Mouse (Mus musculus) olfactory bulb, adult 2 months (tissue): ENCODE measurements around the gene Sprn. TPM values are rescaled to one million over a fixed set of nuclear protein-coding genes. Genes with fewer than 3 reads are reported as not detected.

Experiments
- H3K27ac ChIP-seq: fragments of 200-500 bp; 2 replicates; pipeline ENCODE4 v1.5.1; 2012; ENCODE audit warnings: low read depth, low read length; ENCODE audit not compliant: insufficient read depth
- H3K4me1 ChIP-seq: fragments of 200-500 bp; 2 replicates; pipeline ENCODE4 v1.6.1; 2012; ENCODE audit warnings: low read length; ENCODE audit not compliant: control insufficient read depth, insufficient read depth
- H3K4me3 ChIP-seq: fragments of 200-500 bp; 2 replicates; pipeline ENCODE4 v1.5.1; 2012; ENCODE audit warnings: mild to moderate bottlenecking, low read depth, low read length, moderate library complexity; ENCODE audit not compliant: insufficient read depth
- CTCF ChIP-seq: fragments of 200-500 bp; IDR thresholded peaks from 2 replicates; pipeline ENCODE4 v1.5.1; 2012; ENCODE audit warnings: low read depth, mild to moderate bottlenecking, low read length, moderate library complexity; ENCODE audit not compliant: insufficient read depth
- POLR2A ChIP-seq: fragments of 200-500 bp; IDR thresholded peaks from 2 replicates; pipeline ENCODE4 v1.6.1; 2012; ENCODE audit warnings: mild to moderate bottlenecking, low read depth, low read length, moderate library complexity; ENCODE audit not compliant: insufficient read depth
- WGBS: fragments of 180-500 bp; shearing (Covaris S2); methylation state at CpG from one replicate; pipeline ENCODE4 v1.1.7; 2018; 5-methylcytosine and 5-hydroxymethylcytosine counted together
- polyA plus RNA-seq: library from polyadenylated mRNA; stranded (reverse); fragments of >200 nt; gene quantifications from 2 replicates; pipeline ENCODE4 v1.2.4, GENCODE M21; 2012; ENCODE audit warnings: low replicate concordance; ENCODE audit not compliant: missing spikeins, insufficient read depth, insufficient read length

Gene Sprn
- polyA plus RNA-seq, 1 experiment: not detected

DNA sequence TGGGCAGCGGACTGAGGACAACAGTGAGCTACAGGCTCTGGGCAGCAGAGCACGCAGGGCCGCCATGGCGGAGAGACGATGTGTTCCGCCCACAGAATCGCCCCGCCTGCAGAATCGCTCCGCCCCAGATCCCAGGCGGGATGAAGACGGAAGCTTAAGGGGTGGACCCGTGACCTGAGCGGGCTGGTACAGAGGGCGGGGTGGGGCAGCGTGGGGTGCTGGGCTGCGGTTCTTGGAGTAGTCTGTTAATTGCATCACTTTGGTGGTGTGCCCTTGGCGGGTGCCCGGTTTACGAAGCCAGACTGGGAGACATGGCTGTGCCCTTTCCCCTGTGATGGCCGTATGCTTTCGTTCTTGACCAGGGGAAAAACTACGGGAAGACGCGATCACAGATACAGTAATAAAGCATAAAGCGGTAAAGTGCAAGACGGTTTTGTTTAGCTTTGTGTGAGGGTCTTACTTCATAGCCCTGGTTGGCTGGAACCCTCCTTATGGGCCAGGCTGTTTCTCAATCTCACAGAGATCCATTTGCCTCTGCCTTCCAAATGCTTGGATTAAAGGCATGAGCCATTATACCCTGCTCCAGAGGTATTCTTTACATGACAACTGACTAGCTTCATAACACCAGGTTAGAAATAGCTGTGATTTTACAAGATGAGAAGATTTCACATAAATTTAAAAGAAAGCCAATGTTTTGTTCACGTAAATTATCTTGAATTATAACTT lies 38.2 kb downstream of the Sprn start, which contains the start of gene Echs1:
Gene Echs1 (minus strand): TSS at position 148 of the 726 bp plus-strand sequence.
- no peak for TF ChIP-seq CTCF
- peak; percentile 71 for TF ChIP-seq POLR2A
- peaks cover 5% of the 10 kb centered on the region; the same call in 1 of the 2 replicates for H3K4me1 ChIP-seq
- peak within 1 kb of the TSS; percentile 68 for H3K4me3 ChIP-seq
- 3% methylated on average over 28 of the region's 28 CpGs for WGBS
- H3K27ac ChIP-seq: peak within 1 kb of the TSS; percentile 81

DNA sequence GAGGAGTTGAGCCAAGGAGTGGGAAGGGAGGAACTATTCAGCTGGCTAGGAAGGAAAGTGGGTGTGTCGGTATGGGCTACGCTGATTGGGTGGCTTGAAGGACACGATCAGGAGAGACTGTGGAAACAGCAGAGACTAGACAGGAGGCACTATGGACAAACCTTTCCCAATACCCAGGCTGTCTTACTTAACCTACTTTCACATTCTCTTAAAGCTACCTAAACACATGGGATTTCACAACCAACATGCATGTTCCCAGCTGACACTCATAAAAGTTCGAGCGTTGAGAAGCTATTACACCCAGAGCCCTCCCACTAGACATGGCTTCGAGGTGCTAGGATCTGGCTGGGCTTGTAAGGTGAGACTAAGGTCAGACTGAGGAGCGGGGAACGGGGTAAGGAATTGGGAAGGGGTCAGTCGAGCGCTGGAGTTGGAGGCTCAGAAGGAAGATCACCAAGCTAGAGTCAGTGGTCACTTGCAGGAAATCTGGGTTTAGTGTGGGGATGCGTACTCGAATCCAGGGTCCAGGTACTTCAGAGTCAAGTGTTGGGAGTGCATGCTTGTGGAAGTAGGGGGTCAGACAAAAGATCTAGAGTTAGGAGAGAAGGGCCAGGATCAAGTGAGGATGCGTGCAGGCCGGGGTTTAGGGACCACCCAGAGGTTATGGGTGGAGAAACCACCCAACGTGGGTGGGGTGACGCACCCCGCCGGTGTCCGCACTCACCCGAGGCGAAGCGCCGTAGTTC lies 38.9 kb downstream of the Sprn start, which contains the start of gene Paox:
Gene Paox (plus strand): TSS at position 217 of the 746 bp plus-strand sequence.
- 1% methylated on average over 23 of the region's 23 CpGs for WGBS
- Histone ChIP-seq H3K4me1 (peaks cover 5% of the 10 kb centered on the region; the same call in 1 of the 2 replicates), H3K4me3 (peak within 1 kb of the TSS; percentile 68), H3K27ac (peak within 1 kb of the TSS; percentile 81)
- TF ChIP-seq POLR2A (no peak), CTCF (no peak)

DNA sequence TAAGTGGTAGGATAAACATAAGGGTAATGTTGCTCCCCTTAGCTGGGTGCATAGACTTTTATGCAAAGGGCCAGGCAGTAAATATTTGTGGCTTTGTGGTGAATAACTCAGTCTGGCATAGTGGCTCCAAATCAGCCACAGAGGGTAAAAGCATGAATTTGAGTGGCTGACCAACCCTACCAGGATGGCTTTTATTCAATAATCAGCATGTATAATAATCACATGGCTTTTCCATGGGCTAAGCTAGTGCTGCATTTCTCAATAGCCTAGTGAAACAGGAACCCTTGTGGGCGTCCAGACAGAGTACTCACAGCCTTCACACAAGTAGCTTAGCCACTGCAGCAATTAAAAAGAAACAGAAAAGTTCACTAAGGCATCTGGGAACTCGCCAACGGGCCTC lies 42.7 kb downstream of the Sprn start:
- Histone ChIP-seq H3K4me1 (peaks cover 3% of the 10 kb centered on the region; the same call in 1 of the 2 replicates), H3K4me3 (no peak overlapping the region), H3K27ac (no peak overlapping the region)
- WGBS: 43% methylated on average over 3 of the region's 3 CpGs
- TF ChIP-seq CTCF (no peak), POLR2A (no peak)

DNA sequence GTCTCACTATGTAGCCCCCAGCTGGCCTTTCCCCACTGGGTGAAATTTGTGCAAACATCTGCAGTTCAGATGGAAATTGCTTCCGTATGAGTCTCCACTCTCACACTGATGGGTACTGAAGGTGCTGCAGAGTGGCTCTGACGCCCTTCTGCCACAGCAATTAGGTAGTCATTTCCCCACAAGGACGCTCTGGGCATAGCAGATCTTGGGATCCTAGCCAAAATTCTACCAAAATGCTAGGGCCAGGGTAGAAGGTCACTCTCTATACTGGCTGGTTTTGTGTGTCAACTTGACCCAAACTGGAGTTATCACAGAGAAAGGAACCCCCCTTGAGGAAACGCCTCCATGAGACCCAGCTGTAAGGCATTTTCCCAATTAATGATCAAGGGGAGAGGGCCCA lies 50.7 kb downstream of the Sprn start:
- TF ChIP-seq POLR2A: no peak
- TF ChIP-seq CTCF: no peak
- H3K27ac ChIP-seq: no peak overlapping the region
- peaks cover 23% of the 10 kb centered on the region for H3K4me1 ChIP-seq
- H3K4me3 ChIP-seq: no peak overlapping the region
- WGBS: 80% methylated on average over 4 of the region's 4 CpGs

DNA sequence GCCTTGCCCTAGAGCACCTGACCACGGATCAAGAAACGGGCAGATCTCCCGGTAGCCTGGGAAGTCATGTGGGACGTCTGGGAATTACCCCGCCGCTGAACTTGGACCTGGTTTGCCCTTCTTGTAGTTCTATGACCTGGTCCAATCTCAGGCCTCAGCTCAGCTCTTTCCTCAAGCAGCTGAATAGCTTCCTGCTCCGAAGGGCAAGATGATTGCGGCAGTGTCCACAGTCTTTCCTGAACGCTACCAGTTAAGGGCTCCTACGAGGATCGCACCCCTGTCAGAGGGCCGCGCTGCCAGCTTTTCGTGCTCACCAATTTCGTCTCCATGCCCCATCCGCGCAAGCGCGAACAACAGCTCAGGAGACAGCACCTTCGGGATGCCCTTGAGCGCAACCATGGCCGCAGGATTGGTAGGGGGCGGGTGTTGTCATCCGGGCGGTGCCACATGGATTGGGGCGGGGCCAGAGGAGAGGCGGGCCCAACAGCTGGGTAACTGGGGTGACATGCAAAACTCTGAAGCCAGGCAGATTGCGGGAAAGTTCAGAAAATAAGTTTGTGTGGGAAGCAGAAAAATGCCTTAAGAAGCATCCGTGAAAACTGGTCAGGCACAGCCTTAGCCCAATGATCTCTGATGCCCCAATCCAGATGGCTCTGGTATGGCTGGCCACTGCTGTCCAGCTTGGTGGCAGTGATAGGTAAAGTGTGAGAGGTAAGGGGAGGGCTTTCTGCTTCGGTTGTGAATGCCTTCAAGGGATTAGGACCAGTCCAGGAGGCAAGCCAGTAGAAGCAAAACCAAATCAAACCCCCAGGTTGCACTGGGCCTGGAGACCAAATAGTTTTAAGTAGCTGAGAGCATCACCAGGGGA lies 52.5 kb downstream of the Sprn start, which contains the start of gene Fuom:
Gene Fuom (minus strand): TSS at position 449 of the 868 bp plus-strand sequence.
- Histone ChIP-seq H3K27ac (peak within 1 kb of the TSS; percentile 74), H3K4me3 (peak within 1 kb of the TSS; percentile 68), H3K4me1 (peaks cover 25% of the 10 kb centered on the region)
- WGBS: under 1% methylated on average over 30 of the region's 30 CpGs
- TF ChIP-seq POLR2A (peak; percentile 72), CTCF (no peak)

DNA sequence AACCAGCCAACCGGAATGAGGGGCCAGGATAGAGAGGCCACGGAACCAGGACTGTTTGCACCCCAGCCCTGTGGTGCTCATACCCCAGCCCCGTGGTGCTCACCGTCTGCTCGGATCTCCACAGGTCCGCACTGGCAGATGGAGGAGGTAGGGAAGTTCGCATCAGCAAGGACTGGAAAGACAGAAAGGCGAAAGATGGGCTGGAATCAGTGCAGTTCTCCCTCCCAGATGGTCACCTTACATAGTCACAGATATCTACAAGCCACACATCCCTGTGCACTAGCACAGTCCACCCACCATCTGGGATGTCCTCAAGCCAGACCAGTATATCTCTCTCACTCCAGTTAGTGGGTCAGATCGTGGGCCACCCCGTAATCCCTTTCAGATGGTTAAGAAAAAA lies 53.2 kb downstream of the Sprn start:
- H3K4me3 ChIP-seq: peak overlapping the region; percentile 68
- 0 out of 2 replicates have a peak overlapping the region, but pooled peaks have one; percentile 74 for H3K27ac ChIP-seq
- WGBS: 67% methylated on average over 10 of the region's 10 CpGs
- no peak for TF ChIP-seq CTCF
- TF ChIP-seq POLR2A: no peak
- peaks cover 25% of the 10 kb centered on the region for H3K4me1 ChIP-seq

Other genes starting within 250 kb of the Sprn start
- gene Utf1, start 211.1 kb downstream of the Sprn start, polyA plus RNA-seq: not detected in 2 replicates
- not detected in 2 replicates for gene 6430531B16Rik, start 176.1 kb downstream of the Sprn start, polyA plus RNA-seq
- gene Adam8, start 162.3 kb downstream of the Sprn start, polyA plus RNA-seq: not detected in 2 replicates
- gene Zfp511, start 118.5 kb downstream of the Sprn start, polyA plus RNA-seq: not detected in 2 replicates
- not detected in 2 replicates for gene Tubgcp2, start 118.2 kb downstream of the Sprn start, polyA plus RNA-seq
- not detected in 2 replicates for gene Msx3, start 105.8 kb downstream of the Sprn start, polyA plus RNA-seq
- not detected in 2 replicates for gene Caly, start 72.3 kb downstream of the Sprn start, polyA plus RNA-seq
- not detected in 2 replicates for gene Prap1, start 61.5 kb downstream of the Sprn start, polyA plus RNA-seq
- not detected in 2 replicates for gene Fuom, start 52.4 kb downstream of the Sprn start, polyA plus RNA-seq
- gene Paox, start 39.1 kb downstream of the Sprn start, polyA plus RNA-seq: not detected in 2 replicates
- not detected in 2 replicates for gene Echs1, start 38.4 kb downstream of the Sprn start, polyA plus RNA-seq
- gene Mtg1, start 17.3 kb downstream of the Sprn start, polyA plus RNA-seq: not detected in 2 replicates
- not detected in 2 replicates for gene Olfr522, start 9.9 kb upstream of the Sprn start, polyA plus RNA-seq
- gene Olfr523, start 18.3 kb upstream of the Sprn start, polyA plus RNA-seq: not detected in 2 replicates
- gene Olfr524, start 51.1 kb upstream of the Sprn start, polyA plus RNA-seq: not detected in 2 replicates
- gene Cd163l1, start 63.4 kb upstream of the Sprn start, polyA plus RNA-seq: not detected in 2 replicates
- not detected in 2 replicates for gene 5830411N06Rik, start 92.4 kb upstream of the Sprn start, polyA plus RNA-seq
- gene Olfr525, start 166.0 kb upstream of the Sprn start, polyA plus RNA-seq: not detected in 2 replicates
- not detected in 2 replicates for gene Olfr527, start 179.1 kb upstream of the Sprn start, polyA plus RNA-seq
- gene Olfr60, start 206.8 kb upstream of the Sprn start, polyA plus RNA-seq: not detected in 2 replicates
- gene Olfr530, start 221.5 kb upstream of the Sprn start, polyA plus RNA-seq: not detected in 2 replicates
- gene Olfr531, start 248.0 kb upstream of the Sprn start, polyA plus RNA-seq: not detected in 2 replicates